Mouse (Mus musculus): ENCODE results near the gene Jmjd6.
A peak's percentile ranks its signal among the peaks of the same experiment; 100 is the strongest.

Jmjd6 gene

GRCm38 (mm10) chr11:116808811-116809395, 34.3 kb downstream of the Jmjd6 start:
- ATAC-seq (ENCODE audit: insufficient number of reproducible peaks, low FRiP score, low TSS enrichment), result no peak

- ATAC-seq (ENCODE audit: insufficient number of reproducible peaks, low FRiP score, low TSS enrichment), result peak; percentile 57; the same call in 1 of the 2 replicates
Observed at GRCm38 (mm10) chr11:116807938-116808606, 35.2 kb downstream of the Jmjd6 start.

- no peak for ATAC-seq (ENCODE audit: insufficient number of reproducible peaks, low FRiP score, low TSS enrichment)
Observed at GRCm38 (mm10) chr11:116807526-116807925, 35.7 kb downstream of the Jmjd6 start.

- no peak for ATAC-seq (ENCODE audit: insufficient number of reproducible peaks, low FRiP score, low TSS enrichment)
Observed at GRCm38 (mm10) chr11:116807116-116807515, 36.1 kb downstream of the Jmjd6 start.

GRCm38 (mm10) chr11:116806136-116807071, 36.8 kb downstream of the Jmjd6 start:
- no peak for ATAC-seq (ENCODE audit: insufficient number of reproducible peaks, low FRiP score, low TSS enrichment)

- ATAC-seq (ENCODE audit: insufficient number of reproducible peaks, low FRiP score, low TSS enrichment), result no peak
Observed at GRCm38 (mm10) chr11:116802709-116803108, 40.5 kb downstream of the Jmjd6 start.

GRCm38 (mm10) chr11:116801106-116801505, 42.1 kb downstream of the Jmjd6 start:
- ATAC-seq (ENCODE audit: insufficient number of reproducible peaks, low FRiP score, low TSS enrichment), result no peak

- no peak for ATAC-seq (ENCODE audit: insufficient number of reproducible peaks, low FRiP score, low TSS enrichment)
Observed at GRCm38 (mm10) chr11:116799364-116799763, 43.9 kb downstream of the Jmjd6 start.

Data from cerebellum, adult (tissue).